Mouse (Mus musculus) kidney, adult 2 months (tissue): ENCODE results near the gene Slc26a1.

Experiments used
- CTCF ChIP-seq: fragments of 200-500 bp; conservative IDR thresholded peaks from 2 replicates; pipeline ENCODE4 v1.5.1; 2011; ENCODE audit warnings: low read depth, mild to moderate bottlenecking, control low read depth, low read length, moderate library complexity, mixed read lengths; ENCODE audit not compliant: insufficient read depth, insufficient read length
- POLR2A ChIP-seq: fragments of 200-500 bp; IDR thresholded peaks from one replicate; pipeline ENCODE4 v1.6.1; 2011; ENCODE audit warnings: low read depth, low read length, control low read depth

GRCm38 (mm10) chr5:108675251-108675816, at the start of gene Slc26a1:
- TF ChIP-seq CTCF (no peak), POLR2A (no peak)
